ENCODE assay signal across 13 mouse cellular contexts in genomic region chr11:103933886-103934285, GRCm38 (mm10).
"Had no signal": no experiment of that assay in that cellular context is flagged by ENCODE, and none has a peak within 500 bp of the region (broad histone marks: within the 10 kb centered on the region; RNA-seq: fewer than 3 reads in every experiment).

No protein-coding gene starts in this region.

- DNase-seq: gastrocnemius, postnatal 14 days; gastrocnemius, postnatal 36 days; heart, adult 11 months; heart, adult 2 months; heart, postnatal 14 days; heart, postnatal 36 days; kidney, adult 18-20 months; kidney, adult 8-10 months; kidney, postnatal 10 days; kidney, postnatal 25 days; kidney, postnatal 4 days; liver; liver, embryonic 13.5 days had no signal
